Mouse (Mus musculus) kidney, embryonic 15.5 days (tissue): ENCODE measurements around the gene Ubr1. TPM values are rescaled to one million over a fixed set of nuclear protein-coding genes. Genes with fewer than 3 reads are reported as not detected.

ENCODE experiments used
- ATAC-seq: fragments of 200-750 bp; cut with Nextera tagmentation; replicated peaks from 2 replicates; pipeline ENCODE4 v1.8.0; 2017; ENCODE audit warnings: moderate TSS enrichment; ENCODE audit not compliant: low FRiP score
- H3K27ac ChIP-seq: fragments of 300-500 bp; sonication (generic); 2 replicates; pipeline ENCODE4 v1.5.1; 2015; ENCODE audit warnings: mild to moderate bottlenecking, inconsistent platforms
- H3K27me3 ChIP-seq: fragments of 300-500 bp; sonication (generic); 2 replicates; pipeline ENCODE4 v1.6.1; 2015; ENCODE audit warnings: inconsistent platforms
- H3K36me3 ChIP-seq: fragments of 300-500 bp; sonication (generic); 2 replicates; pipeline ENCODE4 v1.6.1; 2015; ENCODE audit warnings: inconsistent platforms
- H3K4me1 ChIP-seq: fragments of 300-500 bp; sonication (generic); 2 replicates; pipeline ENCODE4 v1.6.1; 2015; ENCODE audit warnings: inconsistent platforms
- H3K4me2 ChIP-seq: fragments of 300-500 bp; sonication (generic); 2 replicates; pipeline ENCODE4 v1.6.1; 2015; ENCODE audit warnings: moderate library complexity, mild to moderate bottlenecking, inconsistent platforms
- H3K4me3 ChIP-seq: fragments of 300-500 bp; sonication (generic); replicated peaks from 2 replicates; pipeline ENCODE4 v1.5.1; 2015; ENCODE audit warnings: mild to moderate bottlenecking, inconsistent platforms
- H3K9ac ChIP-seq: fragments of 300-500 bp; sonication (generic); 2 replicates; pipeline ENCODE4 v1.6.1; 2015; ENCODE audit warnings: mild to moderate bottlenecking, inconsistent platforms
- H3K9me3 ChIP-seq: fragments of 300-500 bp; sonication (generic); replicated peaks from 2 replicates; pipeline ENCODE4 v1.6.1; 2016; ENCODE audit warnings: inconsistent platforms
- WGBS: fragments of 180-500 bp; shearing (Covaris S2); methylation state at CpG from one replicate; pipeline ENCODE4 v1.1.7; 2015; ENCODE audit warnings: mixed read lengths; 5-methylcytosine and 5-hydroxymethylcytosine counted together
- polyA plus RNA-seq: library from polyadenylated mRNA; unstranded; fragments of >200 nt; fragmentation: Nextera tagmentation; extraction: Ambion mirVana; gene quantifications from 2 replicates; pipeline ENCODE4 v1.2.1, GENCODE M21; 2015

Gene Ubr1
- polyA plus RNA-seq, 1 experiment from 2014 or later = 30.4 TPM

GRCm38 (mm10) chr2:120896361-120896760 is 74.2 kb downstream of the Ubr1 start:
- H3K36me3 ChIP-seq = peaks cover 94% of the 10 kb centered on the region
- H3K4me3 ChIP-seq = no peak overlapping the region
- ATAC-seq = no peak
- no peak overlapping the region for H3K4me2 ChIP-seq
- H3K4me1 ChIP-seq = no peaks in the 10 kb centered on the region
- H3K27me3 ChIP-seq = no peaks in the 10 kb centered on the region
- no peak overlapping the region for H3K27ac ChIP-seq
- WGBS = 93% methylated on average over 3 of the region's 3 CpGs
- H3K9me3 ChIP-seq = no peaks in the 10 kb centered on the region
- no peak overlapping the region for H3K9ac ChIP-seq

- Histone ChIP-seq H3K36me3 (peaks cover 80% of the 10 kb centered on the region), H3K9me3 (no peaks in the 10 kb centered on the region)
- 93% methylated on average over 5 of the region's 5 CpGs for WGBS
Observed at GRCm38 (mm10) chr2:120887601-120888000, 82.9 kb downstream of the Ubr1 start.

GRCm38 (mm10) chr2:120873192-120873591 is 97.3 kb downstream of the Ubr1 start:
- Histone ChIP-seq H3K4me2 (no peak overlapping the region), H3K4me1 (no peaks in the 10 kb centered on the region), H3K9ac (no peak overlapping the region), H3K4me3 (no peak overlapping the region), H3K27me3 (no peaks in the 10 kb centered on the region), H3K36me3 (peaks cover 78% of the 10 kb centered on the region), H3K27ac (no peak overlapping the region), H3K9me3 (no peaks in the 10 kb centered on the region)
- WGBS = 93% methylated on average over 2 of the region's 2 CpGs
- ATAC-seq = no peak

More at GRCm38 (mm10) chr2:120887601-120888000, 82.9 kb downstream of the Ubr1 start:
- H3K4me2 ChIP-seq = no peak overlapping the region
- no peaks in the 10 kb centered on the region for H3K4me1 ChIP-seq
- H3K27me3 ChIP-seq = no peaks in the 10 kb centered on the region
- no peak overlapping the region for H3K9ac ChIP-seq
- H3K4me3 ChIP-seq = no peak overlapping the region
- ATAC-seq = no peak
- H3K27ac ChIP-seq = no peak overlapping the region

GRCm38 (mm10) chr2:120871447-120872336 is 98.8 kb downstream of the Ubr1 start:
- Histone ChIP-seq H3K9me3 (no peaks in the 10 kb centered on the region), H3K27me3 (no peaks in the 10 kb centered on the region), H3K27ac (no peak overlapping the region), H3K36me3 (peaks cover 76% of the 10 kb centered on the region), H3K9ac (no peak overlapping the region), H3K4me1 (no peaks in the 10 kb centered on the region), H3K4me2 (no peak overlapping the region), H3K4me3 (no peak overlapping the region)
- ATAC-seq = no peak
- WGBS = 80% methylated on average over 9 of the region's 9 CpGs

- 95% methylated on average over 5 of the region's 5 CpGs for WGBS
- Histone ChIP-seq H3K9ac (no peak overlapping the region), H3K27me3 (no peaks in the 10 kb centered on the region), H3K4me3 (no peak overlapping the region), H3K4me1 (no peaks in the 10 kb centered on the region), H3K27ac (no peak overlapping the region), H3K4me2 (no peak overlapping the region), H3K36me3 (peaks cover 87% of the 10 kb centered on the region), H3K9me3 (no peaks in the 10 kb centered on the region)
- ATAC-seq = no peak
Observed at GRCm38 (mm10) chr2:120867336-120867735, 103.2 kb downstream of the Ubr1 start.

- peaks cover 87% of the 10 kb centered on the region for H3K36me3 ChIP-seq
- H3K4me1 ChIP-seq = no peaks in the 10 kb centered on the region
- ATAC-seq = no peak
- no peaks in the 10 kb centered on the region for H3K27me3 ChIP-seq
- no peak overlapping the region for H3K9ac ChIP-seq
- WGBS = 13% methylated on average over 1 of the region's 1 CpGs
- no peak overlapping the region for H3K27ac ChIP-seq
- no peak overlapping the region for H3K4me2 ChIP-seq
- H3K4me3 ChIP-seq = no peak overlapping the region
- no peaks in the 10 kb centered on the region for H3K9me3 ChIP-seq
Observed at GRCm38 (mm10) chr2:120866561-120866960, 104.0 kb downstream of the Ubr1 start.

GRCm38 (mm10) chr2:120863389-120863788 is 107.1 kb downstream of the Ubr1 start:
- no peak for ATAC-seq
- Histone ChIP-seq H3K9ac (no peak overlapping the region), H3K4me2 (no peak overlapping the region), H3K27ac (no peak overlapping the region), H3K36me3 (peaks cover 73% of the 10 kb centered on the region), H3K9me3 (no peaks in the 10 kb centered on the region), H3K4me3 (no peak overlapping the region), H3K4me1 (no peaks in the 10 kb centered on the region), H3K27me3 (no peaks in the 10 kb centered on the region)
- WGBS = 98% methylated on average over 1 of the region's 1 CpGs

- Histone ChIP-seq H3K9ac (no peak overlapping the region), H3K27ac (no peak overlapping the region), H3K4me1 (no peaks in the 10 kb centered on the region), H3K4me3 (no peak overlapping the region), H3K36me3 (peaks cover 54% of the 10 kb centered on the region), H3K9me3 (no peaks in the 10 kb centered on the region), H3K27me3 (no peaks in the 10 kb centered on the region), H3K4me2 (no peak overlapping the region)
- 54% methylated on average over 1 of the region's 1 CpGs for WGBS
- ATAC-seq = no peak
Observed at GRCm38 (mm10) chr2:120860699-120861098, 109.8 kb downstream of the Ubr1 start.

- no peak overlapping the region for H3K27ac ChIP-seq
- H3K27me3 ChIP-seq = no peaks in the 10 kb centered on the region
- H3K4me2 ChIP-seq = no peak overlapping the region
- H3K9me3 ChIP-seq = no peaks in the 10 kb centered on the region
- 87% methylated on average over 3 of the region's 3 CpGs for WGBS
- H3K4me3 ChIP-seq = no peak overlapping the region
- no peaks in the 10 kb centered on the region for H3K4me1 ChIP-seq
- H3K36me3 ChIP-seq = peaks cover 30% of the 10 kb centered on the region
- no peak overlapping the region for H3K9ac ChIP-seq
- no peak for ATAC-seq
Observed at GRCm38 (mm10) chr2:120858131-120858530, 112.4 kb downstream of the Ubr1 start.

- Histone ChIP-seq H3K36me3 (no peaks in the 10 kb centered on the region), H3K9me3 (no peaks in the 10 kb centered on the region), H3K27ac (no peak overlapping the region), H3K4me1 (peaks cover 8% of the 10 kb centered on the region), H3K4me2 (no peak overlapping the region), H3K27me3 (no peaks in the 10 kb centered on the region), H3K9ac (no peak overlapping the region), H3K4me3 (no peak overlapping the region)
- ATAC-seq = no peak
- 74% methylated on average over 3 of the region's 3 CpGs for WGBS
Observed at GRCm38 (mm10) chr2:120853151-120853550, 117.4 kb downstream of the Ubr1 start.

- no peak for ATAC-seq
- Histone ChIP-seq H3K36me3 (no peaks in the 10 kb centered on the region), H3K4me1 (peaks cover 8% of the 10 kb centered on the region), H3K9ac (no peak overlapping the region), H3K4me3 (no peak overlapping the region), H3K9me3 (no peaks in the 10 kb centered on the region), H3K27me3 (no peaks in the 10 kb centered on the region), H3K4me2 (no peak overlapping the region), H3K27ac (no peak overlapping the region)
- WGBS = 8% methylated on average over 1 of the region's 1 CpGs
Observed at GRCm38 (mm10) chr2:120852626-120853025, 117.9 kb downstream of the Ubr1 start.

- H3K4me3 ChIP-seq = peak within 1 kb of the TSS; percentile 87
- H3K27me3 ChIP-seq = no peaks in the 10 kb centered on the region
- peaks cover 8% of the 10 kb centered on the region for H3K4me1 ChIP-seq
- under 1% methylated on average over 39 of the region's 39 CpGs for WGBS
- peak within 1 kb of the TSS; percentile 74 for H3K9ac ChIP-seq
- peak within 1 kb of the TSS; percentile 79 for H3K4me2 ChIP-seq
- H3K27ac ChIP-seq = peak within 1 kb of the TSS; percentile 60
- H3K36me3 ChIP-seq = no peaks in the 10 kb centered on the region
- peak; percentile 100 for ATAC-seq
- H3K9me3 ChIP-seq = no peaks in the 10 kb centered on the region
Observed at GRCm38 (mm10) chr2:120850424-120851082, 120.0 kb downstream of the Ubr1 start, which contains the start of gene Ttbk2. Gene Ttbk2 (minus strand): TSS chr2:120850604.
